Mouse (Mus musculus) kidney, adult 18-20 months (tissue): ENCODE results near the gene Camk1d.
"Not testable (repeated sequence)": the region's sequence is repeated elsewhere in the genome, so short reads cannot be mapped to it uniquely, and the experiment has no call there.

Experiments
- DNase-seq: peaks from one replicate; pipeline ENCODE4 v3.0.0; 2021

Gene Camk1d

GRCm38 (mm10) chr2:5553264-5553663 is 161.1 kb downstream of the Camk1d start:
- DNase-seq = no peak

- DNase-seq = no peak
Measured at GRCm38 (mm10) chr2:5551758-5552255, 162.5 kb downstream of the Camk1d start.

DNA sequence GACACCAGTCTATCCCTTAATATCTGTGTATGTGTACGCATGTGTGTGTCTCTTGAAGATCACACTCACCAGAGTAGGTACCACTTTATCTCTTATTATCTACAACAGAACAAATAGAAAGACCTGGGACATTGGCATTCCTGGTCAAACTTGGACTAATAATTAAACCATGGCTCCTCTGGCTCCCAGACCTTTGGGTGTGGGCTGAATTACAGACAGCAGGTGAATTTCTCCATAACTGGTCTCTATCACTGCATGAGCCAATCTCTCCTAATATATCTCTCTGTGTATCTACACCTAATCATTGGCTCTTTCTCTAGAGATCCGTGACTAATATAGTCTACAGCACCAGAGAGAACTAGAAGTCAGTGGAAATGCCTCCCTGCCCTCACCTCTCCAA is 165.0 kb downstream of the Camk1d start:
- no peak for DNase-seq

DNA sequence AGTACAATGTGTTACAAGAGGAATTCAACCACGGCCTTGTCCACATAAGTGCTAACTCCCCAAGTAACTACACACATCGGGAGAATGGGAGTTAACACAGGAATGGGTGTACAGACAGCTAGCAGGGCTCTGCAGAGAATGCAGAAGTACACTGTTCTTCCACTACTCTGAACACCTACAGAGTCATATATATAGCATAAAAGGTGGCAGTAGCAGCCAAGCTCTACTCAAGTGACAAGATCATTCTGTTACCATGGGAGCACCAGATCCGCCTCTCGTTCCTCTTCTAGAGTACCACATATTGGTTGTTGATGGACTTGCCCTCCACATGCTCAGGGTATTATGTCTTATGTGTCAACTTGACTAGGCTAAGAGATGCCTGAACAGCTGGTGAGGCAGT is 165.4 kb downstream of the Camk1d start:
- DNase-seq = no peak

GRCm38 (mm10) chr2:5540870-5541269 is 173.4 kb downstream of the Camk1d start:
- DNase-seq = no peak

DNA sequence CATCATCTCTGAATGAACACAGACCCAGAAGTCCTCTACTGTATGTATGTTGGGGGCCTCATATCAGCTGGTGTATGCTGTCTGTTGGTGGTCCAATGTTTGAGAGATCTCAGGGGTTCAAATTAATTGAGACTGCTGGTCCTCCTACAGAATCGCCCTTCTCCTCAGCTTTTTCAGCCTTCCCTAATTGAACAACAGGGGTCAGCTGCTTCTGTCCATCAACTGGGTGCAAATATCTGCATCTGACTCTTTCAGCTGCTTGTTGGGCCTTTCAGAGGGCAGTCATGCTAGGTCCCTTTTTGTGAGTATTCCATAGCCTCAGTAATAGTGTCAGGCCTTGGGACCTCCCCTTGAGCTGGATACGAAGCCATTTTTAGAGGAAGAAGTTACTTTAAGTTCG is 174.4 kb downstream of the Camk1d start:
- DNase-seq = not testable (repeated sequence)

DNA sequence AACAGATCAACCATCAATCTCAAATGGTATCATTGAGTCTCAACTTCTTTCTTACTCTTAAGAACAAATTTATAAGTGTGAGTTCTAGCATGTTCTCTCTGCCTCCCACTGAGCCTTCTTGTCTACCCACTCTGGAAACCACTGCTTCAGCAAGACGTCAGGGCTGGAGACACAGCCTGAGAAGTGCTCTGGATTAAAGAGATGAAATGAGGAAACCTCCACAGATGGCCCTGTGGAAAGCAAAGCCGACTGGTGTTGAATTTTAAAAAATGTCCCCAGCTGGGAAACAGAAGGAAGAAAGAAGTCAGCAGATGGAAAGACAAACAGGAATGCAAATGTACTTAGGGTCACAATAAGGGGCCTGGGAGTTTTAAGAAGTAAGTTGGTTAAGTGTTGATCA is 180.4 kb downstream of the Camk1d start:
- DNase-seq = no peak

DNA sequence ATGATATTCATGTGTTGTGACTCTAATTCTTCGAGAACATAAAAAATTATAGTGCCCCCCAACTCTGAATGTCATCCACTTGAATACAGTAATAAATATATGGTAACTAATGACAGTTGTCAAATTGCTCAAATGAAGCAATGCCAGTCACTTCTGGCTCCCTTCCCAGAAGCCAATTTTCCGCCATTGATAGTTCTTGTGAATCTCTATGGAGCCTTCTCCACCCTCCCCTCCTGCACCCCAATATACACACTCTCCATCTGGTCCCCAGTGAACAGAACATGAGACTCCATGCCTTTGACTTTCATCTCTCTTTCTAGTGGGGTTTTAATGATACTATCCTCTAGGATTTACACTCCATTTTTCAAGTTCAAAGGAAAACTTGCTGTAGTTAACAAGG is 184.3 kb downstream of the Camk1d start:
- DNase-seq = no peak

GRCm38 (mm10) chr2:5519221-5519669 is 195.1 kb downstream of the Camk1d start:
- no peak for DNase-seq

GRCm38 (mm10) chr2:5515106-5515505 is 199.2 kb downstream of the Camk1d start:
- DNase-seq = no peak

- DNase-seq = no peak
Measured at GRCm38 (mm10) chr2:5514095-5514494, 200.2 kb downstream of the Camk1d start.

DNA sequence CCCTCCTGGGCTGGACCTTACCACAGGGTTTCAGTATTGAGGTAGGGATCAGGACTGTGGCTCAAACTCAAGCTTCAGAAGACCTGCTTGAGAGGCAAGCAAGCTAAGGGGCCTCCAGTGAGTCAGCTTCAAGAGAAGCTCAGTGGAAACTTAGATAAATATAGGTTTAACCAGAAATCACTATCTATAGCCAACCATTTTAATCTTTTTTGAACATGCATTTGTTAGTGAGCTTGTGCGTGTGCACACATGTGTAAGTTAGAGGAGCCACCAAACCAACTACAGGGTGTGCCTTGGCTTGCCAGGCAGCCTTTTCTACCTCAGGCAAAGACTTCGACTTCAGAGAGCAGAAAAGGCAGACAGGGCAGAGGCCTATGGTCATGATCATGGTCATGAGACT is 200.7 kb downstream of the Camk1d start:
- no peak for DNase-seq

DNA sequence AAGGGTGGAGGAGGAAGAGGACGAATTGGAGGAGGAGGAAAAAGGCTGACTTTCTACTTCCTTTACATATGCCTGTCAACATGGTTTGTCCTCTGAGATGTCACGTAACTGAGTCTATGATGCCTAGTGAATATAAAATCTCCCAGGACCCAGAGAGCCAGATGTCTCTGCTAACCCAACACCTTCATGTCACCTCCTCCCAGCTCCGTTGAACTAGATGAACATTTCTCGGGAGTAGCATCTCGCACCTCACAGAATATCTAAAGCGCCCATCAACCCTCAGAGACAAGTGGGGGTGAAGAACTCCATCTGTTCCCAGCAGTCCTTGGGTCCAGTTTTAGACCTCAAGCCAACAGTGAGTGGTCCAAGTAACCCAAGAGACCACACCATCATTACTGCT is 204.3 kb downstream of the Camk1d start:
- no peak for DNase-seq

- DNase-seq = no peak
Measured at GRCm38 (mm10) chr2:5499620-5500019, 214.7 kb downstream of the Camk1d start.

DNA sequence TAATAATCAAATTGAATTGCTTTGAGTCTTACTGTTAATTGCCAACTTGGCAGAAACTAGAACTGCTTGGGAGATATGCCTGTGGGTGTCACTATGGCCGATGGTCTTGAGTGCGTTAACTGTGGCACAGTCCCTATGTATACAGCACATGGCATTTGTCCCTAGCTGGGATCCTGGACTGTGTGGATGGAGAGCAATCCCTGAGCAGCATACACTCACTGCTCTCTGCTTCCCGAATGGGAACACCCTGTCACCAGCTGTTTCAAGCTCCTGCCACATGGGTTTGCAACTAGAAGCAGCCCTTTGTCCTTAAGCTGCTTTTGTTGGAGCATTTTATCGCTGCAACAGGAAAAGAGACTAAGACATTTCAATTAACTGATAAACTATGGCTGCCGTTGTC is 224.4 kb downstream of the Camk1d start:
- no peak for DNase-seq

DNA sequence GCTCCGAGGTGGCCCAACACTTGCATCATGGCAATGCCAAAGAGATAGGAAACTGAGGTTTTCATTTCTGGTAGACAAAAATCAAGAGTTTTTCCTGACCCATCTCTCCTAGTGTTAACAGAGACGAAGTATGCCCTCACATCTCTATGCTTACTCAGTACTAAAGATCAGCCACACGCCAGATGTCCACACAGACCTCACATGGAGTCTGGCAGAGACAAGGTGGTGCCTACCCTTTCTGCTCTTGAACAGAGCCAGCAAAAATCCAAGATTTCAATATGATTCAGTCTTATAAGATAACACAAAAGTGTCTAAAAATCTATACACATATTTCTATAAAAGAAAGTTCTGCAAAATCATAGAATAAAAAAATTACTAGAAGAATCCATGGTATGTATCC is 227.0 kb downstream of the Camk1d start:
- no peak for DNase-seq

DNA sequence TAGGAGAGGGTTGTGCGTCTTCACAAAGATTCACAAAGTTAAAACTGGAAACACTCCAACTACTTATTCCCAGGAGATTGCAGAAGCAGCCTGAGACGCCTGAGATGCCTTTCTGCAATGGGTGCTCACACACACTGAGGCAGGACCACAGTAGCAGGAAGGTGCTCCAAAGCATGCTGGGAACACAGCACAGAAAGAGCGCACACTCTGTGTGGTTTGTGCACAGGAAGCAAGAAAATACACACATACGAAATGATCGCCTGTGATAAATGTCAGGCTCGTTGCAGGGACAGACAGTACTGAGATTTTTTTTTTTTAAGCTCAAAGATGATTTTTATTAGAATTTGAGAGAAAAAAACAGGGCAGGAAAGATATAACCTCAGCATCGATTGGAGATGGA is 227.7 kb downstream of the Camk1d start:
- no peak for DNase-seq

DNA sequence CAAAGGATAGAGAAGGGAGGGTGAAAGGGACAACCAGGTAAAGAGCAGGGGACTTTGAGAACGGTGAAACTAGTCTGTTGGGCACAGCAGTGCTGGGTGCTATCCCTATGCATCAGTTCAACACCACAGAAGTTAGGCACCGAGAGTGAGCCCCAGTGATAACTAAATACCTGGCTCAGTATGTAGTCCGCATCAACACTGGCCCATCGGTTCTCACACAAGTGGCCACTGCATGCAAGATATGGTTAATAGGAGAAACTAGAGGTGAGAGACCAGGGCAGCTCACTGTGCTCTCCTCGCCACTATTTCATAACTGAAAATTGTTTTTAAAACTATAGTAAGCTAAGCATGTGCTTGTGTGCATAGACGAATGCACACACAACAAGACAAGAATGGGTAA is 228.5 kb downstream of the Camk1d start:
- no peak for DNase-seq

GRCm38 (mm10) chr2:5479886-5480285 is 234.4 kb downstream of the Camk1d start:
- no peak for DNase-seq

- DNase-seq = no peak
Measured at GRCm38 (mm10) chr2:5478709-5479108, 235.6 kb downstream of the Camk1d start.

DNA sequence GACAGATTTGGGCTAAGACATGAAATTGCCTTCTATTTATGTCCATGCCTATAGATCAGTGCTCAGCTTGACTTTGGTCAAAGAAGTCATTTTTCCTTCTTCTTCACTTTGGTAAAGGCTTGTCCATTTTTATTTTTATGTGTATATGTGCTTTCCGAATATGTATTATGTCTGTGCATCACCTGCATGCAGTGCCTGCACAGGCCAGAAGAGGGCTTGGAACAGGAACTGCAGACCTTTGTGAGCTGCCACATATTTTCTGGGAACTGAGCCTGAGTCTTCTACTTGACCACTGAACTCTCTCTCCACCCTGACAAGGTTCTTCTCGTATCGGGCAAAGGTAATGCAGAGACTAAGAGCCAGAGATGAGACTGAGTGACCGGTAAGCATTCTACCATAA is 236.1 kb downstream of the Camk1d start:
- no peak for DNase-seq

GRCm38 (mm10) chr2:5477525-5477924 is 236.8 kb downstream of the Camk1d start:
- no peak for DNase-seq

DNA sequence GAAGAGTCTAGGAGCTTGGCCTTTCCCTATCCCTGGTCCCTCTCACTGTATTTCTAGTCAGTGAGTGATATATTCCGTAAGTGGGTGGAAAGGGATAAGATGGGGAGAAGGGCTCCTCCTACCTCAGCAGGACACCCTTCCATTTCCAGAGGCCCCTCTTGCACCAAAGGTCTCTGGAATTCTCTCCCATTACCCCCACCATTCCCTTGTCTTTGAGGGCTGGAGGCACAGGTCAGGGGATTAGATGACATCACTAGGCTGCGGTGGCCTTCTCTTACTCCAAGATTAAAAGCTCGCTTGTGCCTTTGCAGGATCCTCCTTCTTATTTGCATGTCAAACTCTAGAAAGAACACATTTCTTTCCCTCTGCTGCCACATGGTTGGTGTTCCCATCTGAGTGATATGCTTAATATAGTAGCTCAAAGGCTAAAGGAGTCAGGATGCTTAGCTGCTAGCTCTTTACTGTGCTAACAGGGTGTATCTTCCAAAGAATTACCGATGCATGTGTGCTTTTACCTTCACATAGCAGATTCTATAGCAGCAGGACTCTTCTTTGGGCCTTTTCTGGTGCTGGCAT is 244.9 kb downstream of the Camk1d start:
- DNase-seq = no peak

- DNase-seq = no peak
Measured at GRCm38 (mm10) chr2:5467537-5467936, 246.8 kb downstream of the Camk1d start.

GRCm38 (mm10) chr2:5458671-5459235 is 255.6 kb downstream of the Camk1d start:
- no peak for DNase-seq
